Mouse (Mus musculus) ES-Bruce4 (cell line): ENCODE results near the gene Coq8a. TPM values are rescaled to one million over a fixed set of nuclear protein-coding genes. Genes with fewer than 3 reads are reported as not detected.

Experiments
- H3K27ac ChIP-seq: 2 replicates; pipeline ENCODE4 v1.5.1; 2012; ENCODE audit warnings: low read length, inconsistent platforms; ENCODE audit not compliant: insufficient read depth
- H3K27me3 ChIP-seq: 2 replicates; pipeline ENCODE4 v1.6.1; 2012; ENCODE audit warnings: mild to moderate bottlenecking, low read length, inconsistent platforms; ENCODE audit not compliant: control insufficient read depth, poor library complexity, insufficient read depth, severe bottlenecking
- H3K36me3 ChIP-seq: 2 replicates; pipeline ENCODE4 v1.6.1; 2012; ENCODE audit warnings: inconsistent platforms, mild to moderate bottlenecking, low read length, moderate library complexity; ENCODE audit not compliant: control insufficient read depth, poor library complexity, insufficient read depth, severe bottlenecking
- H3K4me1 ChIP-seq: one replicate; pipeline ENCODE4 v1.8.1; 2011; ENCODE audit warnings: low read length; ENCODE audit not compliant: control insufficient read depth, insufficient read depth
- H3K4me3 ChIP-seq: 2 replicates; pipeline ENCODE4 v1.5.1; 2011; ENCODE audit warnings: low read depth, mild to moderate bottlenecking, low read length
- H3K9ac ChIP-seq: 2 replicates; pipeline ENCODE4 v1.6.1; 2012; ENCODE audit warnings: low read depth, mild to moderate bottlenecking, inconsistent platforms; ENCODE audit not compliant: poor library complexity, severe bottlenecking
- H3K9me3 ChIP-seq: replicated peaks from 2 replicates; pipeline ENCODE4 v1.6.1; 2012; ENCODE audit warnings: mild to moderate bottlenecking, low read length, inconsistent platforms; ENCODE audit not compliant: control insufficient read depth, poor library complexity, insufficient read depth, severe bottlenecking
- CTCF ChIP-seq: IDR thresholded peaks from one replicate; pipeline ENCODE4 v1.8.1; 2011; ENCODE audit warnings: low read depth, low read length
- EP300 ChIP-seq: IDR thresholded peaks from 2 replicates; pipeline ENCODE4 v1.6.1; 2011; ENCODE audit warnings: low read depth, low read length; ENCODE audit not compliant: insufficient read depth
- POLR2A ChIP-seq: IDR thresholded peaks from one replicate; pipeline ENCODE4 v1.8.1; 2011; ENCODE audit warnings: low read length; ENCODE audit not compliant: insufficient read depth
- polyA plus RNA-seq: library from polyadenylated mRNA; stranded (reverse); fragments of >200 nt; gene quantifications from 2 replicates; pipeline ENCODE4 v1.2.4, GENCODE M21; 2011; ENCODE audit warnings: low read depth; ENCODE audit not compliant: missing spikeins, insufficient read depth, insufficient read length

The Coq8a gene
- polyA plus RNA-seq, 1 experiment = 6.9 TPM

GRCm38 (mm10) chr1:180182731-180183130 is 16.7 kb downstream of the Coq8a start:
- no peaks in the 10 kb centered on the region for H3K4me1 ChIP-seq
- H3K9ac ChIP-seq = no peak overlapping the region
- TF ChIP-seq EP300 = no peak
- no peak for TF ChIP-seq CTCF
- TF ChIP-seq POLR2A = no peak
- H3K36me3 ChIP-seq = no peaks in the 10 kb centered on the region
- H3K27ac ChIP-seq = no peak overlapping the region
- H3K9me3 ChIP-seq = no peaks in the 10 kb centered on the region
- no peaks in the 10 kb centered on the region for H3K27me3 ChIP-seq
- no peak overlapping the region for H3K4me3 ChIP-seq

GRCm38 (mm10) chr1:180181966-180182319 is 17.5 kb downstream of the Coq8a start:
- Histone ChIP-seq H3K27ac (no peak overlapping the region), H3K9ac (no peak overlapping the region), H3K9me3 (no peaks in the 10 kb centered on the region), H3K36me3 (no peaks in the 10 kb centered on the region), H3K27me3 (no peaks in the 10 kb centered on the region), H3K4me3 (no peak overlapping the region), H3K4me1 (no peaks in the 10 kb centered on the region)
- TF ChIP-seq POLR2A (no peak), CTCF (peak; percentile 23)

GRCm38 (mm10) chr1:180181304-180181965 is 18.0 kb downstream of the Coq8a start:
- Histone ChIP-seq H3K27ac (no peak overlapping the region), H3K4me1 (no peaks in the 10 kb centered on the region), H3K27me3 (no peaks in the 10 kb centered on the region), H3K9ac (no peak overlapping the region), H3K36me3 (no peaks in the 10 kb centered on the region), H3K9me3 (no peaks in the 10 kb centered on the region), H3K4me3 (no peak overlapping the region)
- TF ChIP-seq CTCF (no peak), EP300 (no peak), POLR2A (no peak)

DNA sequence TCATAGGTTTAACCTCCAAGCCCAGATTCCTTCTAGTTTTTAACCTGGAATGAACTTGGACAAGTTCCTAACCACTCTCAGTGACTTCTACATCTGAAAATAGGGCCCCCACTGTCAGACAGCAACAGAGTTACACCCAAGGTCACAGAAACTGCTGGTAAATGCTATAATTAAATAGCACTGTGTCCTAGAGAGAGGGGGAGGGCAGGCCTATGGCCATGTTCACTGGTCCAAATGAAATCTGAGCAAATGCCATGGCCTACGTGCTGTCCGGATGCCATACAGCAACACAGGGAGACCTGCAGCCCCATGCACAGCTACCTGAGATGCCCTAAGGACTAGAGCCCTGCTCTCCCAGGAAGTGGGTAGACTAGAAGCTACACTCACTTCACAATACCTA is 19.6 kb downstream of the Coq8a start:
- Histone ChIP-seq H3K4me3 (no peak overlapping the region), H3K4me1 (peaks cover 2% of the 10 kb centered on the region), H3K36me3 (no peaks in the 10 kb centered on the region), H3K27ac (no peak overlapping the region), H3K9ac (no peak overlapping the region), H3K27me3 (no peaks in the 10 kb centered on the region), H3K9me3 (no peaks in the 10 kb centered on the region)
- TF ChIP-seq CTCF = no peak
- TF ChIP-seq POLR2A = no peak
- no peak for TF ChIP-seq EP300

GRCm38 (mm10) chr1:180179100-180179499 is 20.3 kb downstream of the Coq8a start:
- Histone ChIP-seq H3K27ac (no peak overlapping the region), H3K4me3 (no peak overlapping the region), H3K9me3 (no peaks in the 10 kb centered on the region), H3K4me1 (peaks cover 2% of the 10 kb centered on the region), H3K27me3 (no peaks in the 10 kb centered on the region), H3K9ac (no peak overlapping the region), H3K36me3 (no peaks in the 10 kb centered on the region)
- TF ChIP-seq CTCF (no peak), POLR2A (no peak), EP300 (no peak)

- Histone ChIP-seq H3K9me3 (no peaks in the 10 kb centered on the region), H3K27me3 (no peaks in the 10 kb centered on the region), H3K9ac (no peak overlapping the region), H3K4me3 (no peak overlapping the region), H3K4me1 (peaks cover 2% of the 10 kb centered on the region), H3K36me3 (no peaks in the 10 kb centered on the region), H3K27ac (no peak overlapping the region)
- TF ChIP-seq CTCF (no peak), POLR2A (no peak), EP300 (no peak)
Observed at GRCm38 (mm10) chr1:180178340-180178739, 21.1 kb downstream of the Coq8a start.
